Mouse (Mus musculus) lung, embryonic 14.5 days (tissue): ENCODE results near the gene Ptgs1. TPM values are rescaled to one million over a fixed set of nuclear protein-coding genes. Genes with fewer than 3 reads are reported as not detected.

Experiments
- ATAC-seq: fragments of 200-750 bp; cut with Nextera tagmentation; 2 replicates; pipeline ENCODE4 v1.8.0; 2017; ENCODE audit warnings: mild to moderate bottlenecking, moderate TSS enrichment, moderate library complexity; ENCODE audit not compliant: insufficient read depth
- DNase-seq: peaks from one replicate; pipeline ENCODE4 v3.0.0-alpha.2; 2015
- H3K27ac ChIP-seq: fragments of 300-500 bp; sonication (generic); 2 replicates; pipeline ENCODE4 v1.5.1; 2014; ENCODE audit warnings: low read depth, mild to moderate bottlenecking, moderate library complexity
- H3K27me3 ChIP-seq: fragments of 300-500 bp; sonication (generic); 2 replicates; pipeline ENCODE4 v1.6.1; 2014; ENCODE audit warnings: low read length, control low read depth; ENCODE audit not compliant: insufficient read depth
- H3K36me3 ChIP-seq: fragments of 300-500 bp; sonication (generic); 2 replicates; pipeline ENCODE4 v1.6.1; 2014; ENCODE audit warnings: control low read depth; ENCODE audit not compliant: insufficient read depth
- H3K4me1 ChIP-seq: fragments of 300-500 bp; sonication (generic); 2 replicates; pipeline ENCODE4 v1.6.1; 2014; ENCODE audit warnings: antibody characterized with exemption, control low read depth; ENCODE audit not compliant: insufficient read depth
- H3K4me2 ChIP-seq: fragments of 300-500 bp; sonication (generic); 2 replicates; pipeline ENCODE4 v1.6.1; 2014; ENCODE audit warnings: mild to moderate bottlenecking
- H3K4me3 ChIP-seq: fragments of 300-500 bp; sonication (generic); 2 replicates; pipeline ENCODE4 v1.5.1; 2014; ENCODE audit warnings: low read depth, low read length
- H3K9ac ChIP-seq: fragments of 300-500 bp; sonication (generic); 2 replicates; pipeline ENCODE4 v1.6.1; 2014
- H3K9me3 ChIP-seq: fragments of 300-500 bp; sonication (generic); 2 replicates; pipeline ENCODE4 v1.6.1; 2016; ENCODE audit warnings: low read depth, low read length, control low read depth
- CTCF ChIP-seq: IDR thresholded peaks from 2 replicates; pipeline ENCODE4 v1.5.1; 2016; ENCODE audit warnings: antibody characterized with exemption, low read depth
- WGBS: fragments of 180-500 bp; shearing (Covaris S2); extraction: QIAGEN DNeasy Blood & Tissue Kit; methylation state at CpG from one replicate; pipeline ENCODE4 v1.1.7; 2014; 5-methylcytosine and 5-hydroxymethylcytosine counted together
- polyA plus RNA-seq: library from polyadenylated mRNA; unstranded; fragments of >200 nt; fragmentation: Nextera tagmentation; extraction: Ambion mirVana; gene quantifications from 2 replicates; pipeline ENCODE4 v1.2.1, GENCODE M21; 2014

The Ptgs1 gene
- polyA plus RNA-seq, 1 experiment from 2014 or later, result 30.2 TPM

DNA sequence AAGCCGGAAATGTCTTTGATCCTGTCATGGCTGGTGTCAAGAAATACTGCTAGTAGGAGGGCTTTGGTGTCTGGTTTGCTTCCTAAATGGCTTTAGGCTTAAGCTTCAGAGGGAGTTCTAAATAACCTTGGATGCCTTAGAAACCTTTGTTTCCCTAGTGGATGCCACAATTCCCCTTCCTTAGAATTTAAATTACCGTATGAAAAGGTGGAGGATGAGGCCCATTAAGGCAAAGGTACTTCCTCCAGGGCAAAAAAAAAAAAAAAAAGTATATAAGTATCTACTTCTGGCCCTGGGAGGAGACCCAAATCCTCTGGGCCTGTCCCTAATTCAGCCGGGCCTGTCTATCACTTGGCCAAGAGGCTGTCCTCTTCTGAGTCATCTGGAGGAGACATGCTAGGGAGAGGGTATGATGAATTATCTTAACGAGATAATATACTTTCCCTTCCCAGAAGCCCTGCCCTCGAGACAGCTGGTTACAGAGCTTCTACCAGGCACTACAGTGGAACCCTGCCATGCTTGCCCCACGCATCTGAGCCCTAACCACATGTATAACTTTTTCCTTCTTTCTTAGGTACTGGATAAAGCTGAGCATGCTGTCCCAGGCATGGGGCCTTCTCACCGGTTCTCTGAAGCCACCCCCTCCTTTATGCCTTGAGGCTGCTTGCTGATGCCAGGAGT is 7.9 kb upstream of the Ptgs1 start:
- 56% methylated on average over 7 of the region's 7 CpGs for WGBS
- no peaks in the 10 kb centered on the region for H3K9me3 ChIP-seq
- TF ChIP-seq CTCF, result no peak
- no peak overlapping the region for H3K27ac ChIP-seq
- H3K36me3 ChIP-seq, result no peaks in the 10 kb centered on the region
- ATAC-seq (no peak), DNase-seq (no peak)
- no peak overlapping the region for H3K4me2 ChIP-seq
- no peak overlapping the region for H3K4me3 ChIP-seq
- no peaks in the 10 kb centered on the region for H3K27me3 ChIP-seq
- H3K9ac ChIP-seq, result no peak overlapping the region
- H3K4me1 ChIP-seq, result peaks cover 10% of the 10 kb centered on the region

DNA sequence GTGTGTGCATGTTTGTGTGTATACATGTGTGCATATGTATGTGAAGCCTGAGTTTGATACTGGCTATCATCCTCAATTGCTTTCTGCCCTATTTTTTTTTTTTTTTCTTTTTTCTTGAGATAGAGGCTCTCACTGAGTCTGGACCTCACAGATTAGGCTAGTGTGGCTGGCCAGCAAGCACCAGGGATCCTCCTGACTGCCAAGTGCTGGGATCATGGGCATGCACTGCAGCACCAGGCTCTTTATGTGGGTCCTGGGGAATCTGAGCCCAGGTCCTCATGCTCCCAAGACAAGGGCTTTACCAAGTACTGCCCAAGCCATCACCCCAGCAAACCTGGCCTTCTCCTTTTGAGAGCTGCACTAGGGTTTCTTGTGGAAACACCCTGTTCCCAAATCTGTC is 6.8 kb upstream of the Ptgs1 start:
- no peak for TF ChIP-seq CTCF
- Histone ChIP-seq H3K36me3 (no peaks in the 10 kb centered on the region), H3K9ac (no peak overlapping the region), H3K4me1 (no peaks in the 10 kb centered on the region), H3K4me3 (no peak overlapping the region), H3K27me3 (no peaks in the 10 kb centered on the region), H3K4me2 (no peak overlapping the region), H3K27ac (no peak overlapping the region), H3K9me3 (no peaks in the 10 kb centered on the region)
- ATAC-seq (no peak), DNase-seq (no peak)

DNA sequence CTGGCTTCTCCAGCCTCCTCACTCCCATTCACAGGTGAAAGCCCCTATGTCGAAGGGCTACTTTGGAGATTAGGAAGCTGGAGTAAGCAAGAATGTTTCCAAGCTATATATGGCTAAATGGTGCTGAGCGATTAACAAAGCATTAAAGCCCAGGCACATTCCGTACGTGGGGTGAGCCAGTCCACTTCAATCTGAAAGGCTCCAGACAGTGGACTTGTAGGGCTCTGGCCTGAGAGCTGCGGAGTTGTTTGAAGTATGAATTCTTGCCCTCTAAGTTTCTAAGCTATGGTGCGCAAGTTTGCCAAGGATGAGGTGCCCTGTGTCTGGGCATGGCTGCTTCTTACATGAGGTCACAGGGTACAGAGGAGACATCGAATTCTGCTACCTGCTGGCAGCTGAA is 6.1 kb upstream of the Ptgs1 start:
- peak; percentile 35; the same call in 1 of the 2 replicates for ATAC-seq
- no peaks in the 10 kb centered on the region for H3K4me1 ChIP-seq
- H3K9me3 ChIP-seq, result no peaks in the 10 kb centered on the region
- no peak overlapping the region for H3K27ac ChIP-seq
- no peaks in the 10 kb centered on the region for H3K27me3 ChIP-seq
- 65% methylated on average over 7 of the region's 7 CpGs for WGBS
- TF ChIP-seq CTCF, result no peak
- H3K9ac ChIP-seq, result no peak overlapping the region
- no peak overlapping the region for H3K4me3 ChIP-seq
- DNase-seq, result no peak
- H3K36me3 ChIP-seq, result no peaks in the 10 kb centered on the region
- no peak overlapping the region for H3K4me2 ChIP-seq

DNA sequence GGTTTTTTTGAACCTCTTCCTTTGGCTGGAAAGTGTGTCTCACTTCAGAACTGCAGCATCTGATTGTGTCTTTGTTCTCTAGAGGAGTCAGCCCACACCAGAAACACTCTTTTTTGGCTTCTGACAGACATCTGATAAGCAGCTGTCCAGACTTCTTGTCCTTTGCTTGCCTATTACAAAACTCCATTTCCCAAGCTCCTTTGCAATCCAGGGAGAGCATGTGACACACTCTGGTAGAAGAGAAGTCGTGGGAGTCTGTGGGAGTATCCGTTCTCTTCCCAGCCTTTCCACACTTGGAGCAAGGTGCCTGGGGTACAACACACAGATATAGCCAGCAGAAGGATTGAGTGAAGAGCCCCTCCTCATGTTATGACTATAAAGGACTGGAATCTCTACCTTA is 5.6 kb upstream of the Ptgs1 start:
- Histone ChIP-seq H3K4me2 (no peak overlapping the region), H3K27me3 (no peaks in the 10 kb centered on the region), H3K4me1 (no peaks in the 10 kb centered on the region), H3K9me3 (no peaks in the 10 kb centered on the region), H3K4me3 (no peak overlapping the region), H3K9ac (no peak overlapping the region), H3K27ac (no peak overlapping the region), H3K36me3 (no peaks in the 10 kb centered on the region)
- no peak for TF ChIP-seq CTCF
- WGBS, result 18% methylated on average over 2 of the region's 2 CpGs
- peak; percentile 28 for DNase-seq
- no peak; the same call in 1 of the 2 replicates for ATAC-seq

DNA sequence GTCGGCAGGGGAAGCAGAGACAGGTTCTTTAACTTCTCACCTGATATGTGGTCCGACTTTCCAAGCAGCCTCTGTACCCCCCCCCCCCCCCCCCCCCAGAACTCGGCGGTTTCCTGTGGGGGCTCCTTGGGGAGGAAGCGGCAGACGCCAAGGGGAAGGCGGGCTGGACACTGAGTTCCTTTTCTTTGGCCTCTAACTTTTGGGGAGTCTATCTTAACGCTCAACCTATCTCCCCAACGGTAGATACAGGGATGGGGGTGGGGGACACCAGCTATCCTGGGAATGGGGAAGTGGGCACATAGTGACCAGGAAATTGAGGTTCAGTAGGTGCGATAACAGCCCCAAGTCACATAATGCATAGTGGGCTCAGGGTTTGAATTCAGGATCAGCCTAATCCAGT is 741 bp downstream of the Ptgs1 start:
- H3K27ac ChIP-seq, result no peak overlapping the region
- TF ChIP-seq CTCF, result no peak
- H3K4me1 ChIP-seq, result peaks cover 18% of the 10 kb centered on the region
- WGBS, result 13% methylated on average over 10 of the region's 10 CpGs
- no peak for ATAC-seq
- H3K36me3 ChIP-seq, result no peaks in the 10 kb centered on the region
- H3K4me2 ChIP-seq, result peak overlapping the region; percentile 74
- H3K4me3 ChIP-seq, result peak overlapping the region; percentile 39
- no peaks in the 10 kb centered on the region for H3K9me3 ChIP-seq
- H3K9ac ChIP-seq, result peak overlapping the region; percentile 43
- no peak for DNase-seq
- no peaks in the 10 kb centered on the region for H3K27me3 ChIP-seq

DNA sequence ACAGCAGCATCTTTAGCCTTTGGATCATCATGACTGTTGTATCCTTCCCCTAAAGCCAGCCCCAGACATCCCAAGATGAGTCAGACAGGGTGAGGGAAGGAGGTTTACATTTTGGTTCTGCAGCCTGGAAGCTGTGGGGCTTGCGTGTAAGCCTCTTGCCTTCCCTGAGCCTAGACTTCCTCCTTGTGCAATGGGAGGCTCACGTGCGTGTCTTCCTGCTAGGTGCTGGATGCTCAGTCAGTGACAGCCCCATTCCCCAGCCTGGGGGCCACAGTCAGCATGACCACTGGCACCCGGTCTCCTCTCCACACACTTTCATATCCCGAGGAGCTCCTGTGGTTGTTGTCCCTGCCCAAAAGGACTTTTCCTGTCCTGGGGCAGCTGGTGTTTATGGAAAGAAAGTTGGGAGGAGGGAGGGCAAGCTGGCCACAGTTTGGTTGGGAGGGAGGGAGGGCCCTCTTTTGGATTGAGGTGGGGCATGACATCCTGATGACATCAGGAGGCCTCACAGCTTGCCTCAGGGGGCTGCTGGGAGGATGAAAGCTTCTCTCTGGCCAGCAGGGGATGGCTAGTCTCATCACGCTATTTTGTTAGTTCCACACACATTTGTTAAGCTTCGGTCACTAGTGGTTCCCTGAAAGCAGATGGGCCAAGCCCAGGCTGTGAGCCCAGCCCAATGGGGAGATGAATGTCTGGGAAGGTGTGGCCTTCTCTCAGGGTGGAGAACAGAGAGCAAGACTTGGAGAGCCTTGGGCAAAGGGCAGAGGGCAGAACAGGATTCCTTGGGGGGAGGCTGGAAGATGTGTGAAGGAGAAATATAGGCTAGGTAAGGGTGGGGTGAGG is 4.5 kb downstream of the Ptgs1 start:
- peak; percentile 3; the same call in 1 of the 2 replicates for ATAC-seq
- Histone ChIP-seq H3K9me3 (no peaks in the 10 kb centered on the region), H3K27ac (peak overlapping the region; percentile 42; the same call in 1 of the 2 replicates), H3K36me3 (no peaks in the 10 kb centered on the region), H3K27me3 (no peaks in the 10 kb centered on the region), H3K4me1 (peaks cover 26% of the 10 kb centered on the region), H3K4me2 (no peak overlapping the region), H3K9ac (no peak overlapping the region), H3K4me3 (no peak overlapping the region)
- DNase-seq, result peak; percentile 46
- TF ChIP-seq CTCF, result no peak; the same call in 1 of the 2 replicates
- WGBS, result 31% methylated on average over 7 of the region's 7 CpGs

DNA sequence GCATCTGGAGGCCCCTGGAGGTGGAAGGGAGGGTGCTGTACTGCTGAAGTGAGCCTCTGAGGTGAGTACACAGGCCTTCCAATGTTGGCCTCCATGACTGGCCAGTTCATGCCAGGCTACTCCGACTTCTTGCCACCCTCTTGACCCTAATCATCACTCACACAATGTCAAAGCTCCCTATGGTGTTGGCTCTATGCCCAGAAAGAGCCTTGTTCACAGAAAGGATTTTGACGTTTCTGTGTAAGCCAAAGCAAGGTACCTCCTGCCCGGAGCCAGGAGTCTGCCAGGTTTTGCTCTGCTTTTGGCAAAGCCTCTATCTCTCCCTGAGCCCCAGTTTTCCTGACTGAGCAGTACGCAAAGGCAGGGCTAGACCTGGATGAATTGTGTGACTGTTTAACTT is 5.7 kb downstream of the Ptgs1 start:
- Histone ChIP-seq H3K27me3 (no peaks in the 10 kb centered on the region), H3K27ac (peak overlapping the region; percentile 42; the same call in 1 of the 2 replicates), H3K4me1 (peaks cover 22% of the 10 kb centered on the region), H3K4me3 (no peak overlapping the region), H3K9me3 (no peaks in the 10 kb centered on the region), H3K4me2 (no peak overlapping the region), H3K36me3 (no peaks in the 10 kb centered on the region), H3K9ac (no peak overlapping the region)
- peak; percentile 55; the same call in 1 of the 2 replicates for ATAC-seq
- no peak for TF ChIP-seq CTCF
- 6% methylated on average over 4 of the region's 4 CpGs for WGBS
- DNase-seq, result peak; percentile 83
